Mouse (Mus musculus): ENCODE measurements around the gene Adamts7.

- TF ChIP-seq CTCF (IDR thresholded peaks at IDR 0.05; ENCODE audit: low read depth) (peak; percentile 14), EP300 (optimal IDR thresholded peaks at IDR 0.05) (no peak)
Measured at GRCm38 (mm10) chr9:90164670-90165453, 2.0 kb downstream of the Adamts7 start.
